In genomic region chr8:20122067-20122925, GRCm38 (mm10) we compare ENCODE assay signal across 7 mouse cellular contexts.
DNase-seq lines count a peak whose midpoint lies in the region; ATAC-seq lines count a peak whose summit lies in the region.
"Not testable (repeated sequence)": the region's sequence is repeated elsewhere in the genome, so short reads cannot be mapped to it uniquely, and the experiment has no call there.

No protein-coding gene starts in this region.

- not testable (repeated sequence) for H3K36me3 ChIP-seq in embryonic facial prominence, embryonic 12.5 days; limb, embryonic 11.5 days (ENCODE audit: control insufficient read depth, insufficient read depth, low read length); midbrain, embryonic 14.5 days (ENCODE audit: control insufficient read depth, insufficient read depth, low read length)

- H3K27ac ChIP-seq in embryonic facial prominence, embryonic 12.5 days: peak overlapping the region; percentile 72; the same call in 1 of the 2 replicates
- H3K27ac ChIP-seq in limb, embryonic 11.5 days (replicated peaks; ENCODE audit: low read depth, low read length): not testable (repeated sequence)
- H3K27ac ChIP-seq in midbrain, embryonic 14.5 days (replicated peaks; ENCODE audit: low read depth, low read length): peak overlapping the region; percentile 77

- peak; percentile 100 for DNase-seq in adrenal gland, postnatal 25 days
- DNase-seq in heart, adult 11 months: peak; percentile 100
- peak; percentile 100 for DNase-seq in kidney, adult 18-20 months
- peak; percentile 95 for DNase-seq in limb, embryonic 11.5 days (ENCODE audit: low spot score)
- peak; percentile 97 for DNase-seq in midbrain, embryonic 14.5 days
- peak; percentile 97 to 100 for DNase-seq in spleen, adult 18-20 months

- not testable (repeated sequence) for H3K9me3 ChIP-seq in embryonic facial prominence, embryonic 12.5 days; limb, embryonic 11.5 days (ENCODE audit: control insufficient read depth, low read length); midbrain, embryonic 14.5 days (ENCODE audit: control insufficient read depth, low read length)

- peak; percentile 99 for ATAC-seq in embryonic facial prominence, embryonic 12.5 days (ENCODE audit: insufficient number of reproducible peaks, insufficient read depth, low FRiP score, low TSS enrichment)
- ATAC-seq in limb, embryonic 11.5 days (ENCODE audit: insufficient number of reproducible peaks, low FRiP score, low TSS enrichment, low read depth): peak; percentile 98
- ATAC-seq in midbrain, embryonic 14.5 days (ENCODE audit: low FRiP score, low TSS enrichment): peak; percentile 99

- peak overlapping the region; percentile 85 for H3K9ac ChIP-seq in embryonic facial prominence, embryonic 12.5 days
- H3K9ac ChIP-seq in limb, embryonic 11.5 days (ENCODE audit: low read length): peak overlapping the region; percentile 85
- H3K9ac ChIP-seq in midbrain, embryonic 14.5 days (replicated peaks; ENCODE audit: low read length): peak overlapping the region; percentile 71

- not testable (repeated sequence) for H3K27me3 ChIP-seq in embryonic facial prominence, embryonic 12.5 days; limb, embryonic 11.5 days (ENCODE audit: control insufficient read depth, insufficient read depth, low read length); midbrain, embryonic 14.5 days (ENCODE audit: control insufficient read depth, insufficient read depth, low read length)

- peak overlapping the region; percentile 32; the same call in 1 of the 2 replicates for H3K4me2 ChIP-seq in embryonic facial prominence, embryonic 12.5 days (replicated peaks)
- peak overlapping the region; percentile 20; the same call in 1 of the 2 replicates for H3K4me2 ChIP-seq in limb, embryonic 11.5 days (ENCODE audit: low read depth, severe bottlenecking)
- H3K4me2 ChIP-seq in midbrain, embryonic 14.5 days (ENCODE audit: low read length): peak overlapping the region; percentile 32

- H3K4me1 ChIP-seq in embryonic facial prominence, embryonic 12.5 days; limb, embryonic 11.5 days (ENCODE audit: control insufficient read depth, insufficient read depth, low read length); midbrain, embryonic 14.5 days (ENCODE audit: control insufficient read depth, insufficient read depth, low read length): not testable (repeated sequence)

- 11% methylated on average over 70 of the region's 72 CpGs for WGBS in embryonic facial prominence, embryonic 12.5 days
- WGBS in limb, embryonic 11.5 days: 10% methylated on average over 56 of the region's 72 CpGs
- WGBS in midbrain, embryonic 14.5 days: 9% methylated on average over 61 of the region's 72 CpGs

- H3K4me3 ChIP-seq in embryonic facial prominence, embryonic 12.5 days: peak overlapping the region; percentile 59
- peak overlapping the region; percentile 51 for H3K4me3 ChIP-seq in limb, embryonic 11.5 days (ENCODE audit: low read depth, low read length)
- H3K4me3 ChIP-seq in midbrain, embryonic 14.5 days (replicated peaks; ENCODE audit: low read depth, low read length): peak overlapping the region; percentile 49
